Mouse (Mus musculus) ZHBTc4 (cell line): ENCODE results near the gene Slc9a5.

ENCODE experiments used
- DNase-seq: peaks from one replicate; pipeline ENCODE4 v3.0.0-alpha.2; 2011; ENCODE audit warnings: low read depth, low spot score

The Slc9a5 gene

GRCm38 (mm10) chr8:105353583-105354135 lies 5.0 kb downstream of the Slc9a5 start:
- no peak for DNase-seq

- DNase-seq, result no peak
Observed at GRCm38 (mm10) chr8:105354549-105354948, 5.9 kb downstream of the Slc9a5 start.

GRCm38 (mm10) chr8:105355179-105356024 lies 6.8 kb downstream of the Slc9a5 start:
- DNase-seq, result peak; percentile 53

- no peak for DNase-seq
Observed at GRCm38 (mm10) chr8:105356681-105357080, 8.0 kb downstream of the Slc9a5 start.

- no peak for DNase-seq
Observed at GRCm38 (mm10) chr8:105359208-105359607, 10.6 kb downstream of the Slc9a5 start.

- DNase-seq, result peak; percentile 55
Observed at GRCm38 (mm10) chr8:105359646-105360045, 11.0 kb downstream of the Slc9a5 start.

GRCm38 (mm10) chr8:105361751-105362702 lies 13.4 kb downstream of the Slc9a5 start:
- DNase-seq, result no peak

GRCm38 (mm10) chr8:105367107-105367506 lies 18.5 kb downstream of the Slc9a5 start:
- peak; percentile 67 for DNase-seq

DNA sequence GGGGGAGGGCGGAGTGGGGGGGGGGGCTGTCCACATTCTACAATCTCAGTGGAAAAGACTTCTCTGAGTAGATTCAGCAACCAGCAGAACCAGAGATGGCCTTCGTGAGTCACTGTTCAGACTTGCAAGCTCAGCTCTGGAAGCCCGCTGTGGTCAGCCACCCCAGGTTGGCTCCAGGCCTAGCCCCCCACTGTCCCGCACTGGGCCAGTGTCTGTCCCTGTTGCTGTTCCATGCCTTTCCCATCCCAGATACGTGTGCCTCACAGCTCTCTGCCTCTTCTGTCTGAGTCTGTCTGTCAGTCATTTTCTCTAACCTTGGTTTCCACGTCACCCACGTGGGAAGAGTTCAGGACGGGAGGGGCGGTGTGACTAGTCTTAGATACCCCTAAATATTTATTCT lies 23.8 kb downstream of the Slc9a5 start:
- no peak for DNase-seq

DNA sequence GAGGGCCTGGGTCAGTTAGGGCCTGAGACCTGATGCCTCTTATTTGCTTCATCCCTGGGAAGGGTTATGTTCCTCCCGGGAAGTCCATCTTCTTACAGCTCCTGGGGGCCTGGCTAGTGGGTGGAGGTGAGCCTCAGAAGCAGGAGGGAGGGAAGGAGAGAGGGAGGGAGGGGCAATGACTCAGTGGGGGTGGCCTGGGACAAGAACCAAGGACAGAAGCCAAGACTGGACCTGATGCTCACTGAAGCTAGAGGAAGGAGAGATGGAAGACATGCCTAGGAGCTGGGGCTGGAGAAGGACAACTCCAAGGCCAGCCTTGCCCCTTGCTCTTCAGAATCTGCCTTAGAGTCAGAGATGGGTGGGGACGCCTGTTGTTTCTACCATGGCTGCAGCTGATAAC lies 24.4 kb downstream of the Slc9a5 start, which contains the start of gene Plekhg4:
Gene Plekhg4 (plus strand): TSS at position 243 of the 400 bp plus-strand sequence.
- no peak for DNase-seq

DNA sequence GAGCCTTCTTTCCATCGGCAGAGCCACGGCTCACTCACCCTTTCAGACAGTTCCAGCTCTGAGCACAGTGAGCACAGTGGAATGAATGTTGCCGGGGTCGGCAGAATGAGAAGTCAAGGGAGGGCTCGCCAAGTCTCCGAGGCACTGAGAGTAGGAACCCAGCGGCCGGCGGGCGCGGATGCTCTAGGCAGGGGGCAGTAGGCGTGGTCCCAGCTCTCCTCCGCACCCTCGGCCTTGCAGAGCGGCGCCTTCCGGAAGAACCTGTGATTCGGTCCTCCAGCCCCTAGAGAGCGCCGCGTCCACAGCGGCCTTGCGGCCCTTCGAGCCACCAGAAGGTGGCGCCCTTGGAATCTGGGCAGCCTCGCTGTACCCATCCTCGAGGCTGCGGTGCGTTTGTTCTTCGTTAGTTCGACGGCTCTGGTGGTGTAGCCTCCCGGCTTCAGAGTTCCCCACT lies 25.9 kb downstream of the Slc9a5 start:
- peak; percentile 96 for DNase-seq

DNA sequence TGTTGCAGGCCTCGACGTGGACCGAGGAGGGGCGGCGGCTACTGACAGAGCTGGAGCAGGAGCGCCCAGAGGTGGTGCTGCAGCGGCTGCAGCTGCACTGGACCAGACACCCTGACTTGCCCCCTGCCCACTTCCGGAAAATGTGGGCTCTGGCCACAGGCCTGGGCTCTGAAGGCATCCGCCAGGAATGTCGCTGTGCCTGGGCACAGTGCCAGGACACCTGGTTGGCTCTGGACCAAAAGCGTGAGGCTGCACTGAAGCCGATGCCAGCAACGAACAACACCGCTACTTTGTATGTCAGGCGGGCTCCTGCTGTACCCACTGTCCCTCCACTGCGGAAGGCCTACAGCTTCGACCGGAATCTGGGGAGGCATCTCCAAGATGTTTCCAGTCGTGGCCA lies 30.0 kb downstream of the Slc9a5 start:
- DNase-seq, result no peak

- no peak for DNase-seq
Observed at GRCm38 (mm10) chr8:105380308-105380707, 31.7 kb downstream of the Slc9a5 start.

DNA sequence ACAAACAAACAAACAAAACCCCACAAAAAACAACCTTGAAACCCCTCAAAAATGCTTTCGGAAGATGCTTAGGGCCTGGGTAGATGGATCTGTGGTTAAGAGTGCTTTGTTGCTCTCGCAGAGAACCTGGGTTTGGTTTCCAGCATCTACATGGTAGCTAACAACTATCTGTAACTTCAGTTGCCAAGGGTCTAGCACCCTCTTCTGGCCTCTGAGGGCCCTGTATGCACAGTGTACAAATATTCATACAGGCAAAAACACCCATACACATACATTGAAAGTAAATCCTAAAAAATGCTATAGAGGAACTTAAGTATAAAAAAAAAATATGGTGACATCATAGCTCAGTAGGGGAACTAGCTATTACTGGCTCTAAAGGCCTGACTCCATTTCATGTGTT lies 35.4 kb downstream of the Slc9a5 start:
- no peak for DNase-seq

GRCm38 (mm10) chr8:105387151-105387550 lies 38.5 kb downstream of the Slc9a5 start:
- no peak for DNase-seq

- no peak for DNase-seq
Observed at GRCm38 (mm10) chr8:105389096-105389495, 40.5 kb downstream of the Slc9a5 start.

- no peak for DNase-seq
Observed at GRCm38 (mm10) chr8:105393089-105393787, 44.6 kb downstream of the Slc9a5 start.

DNA sequence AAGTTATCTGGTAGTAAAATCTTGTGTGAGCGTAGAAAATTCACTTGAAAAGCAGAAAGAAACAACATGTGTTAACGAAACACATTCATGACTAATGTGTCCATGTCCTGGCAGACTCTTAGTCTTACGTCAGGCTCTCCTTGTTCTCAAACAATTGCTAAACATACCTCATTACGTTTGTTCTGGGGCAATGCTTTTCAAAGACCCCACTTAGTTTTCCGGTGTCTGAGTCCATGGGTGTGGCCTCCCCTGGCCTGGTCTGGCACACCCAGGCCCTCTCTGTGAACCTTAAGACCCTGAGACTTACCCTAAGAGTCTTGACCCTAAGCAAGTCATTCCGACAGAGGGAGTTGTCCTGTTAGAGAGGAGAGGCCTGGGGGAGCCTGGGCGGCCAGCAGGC lies 45.3 kb downstream of the Slc9a5 start:
- peak; percentile 49 for DNase-seq

GRCm38 (mm10) chr8:105397747-105398146 lies 49.1 kb downstream of the Slc9a5 start:
- peak; percentile 78 for DNase-seq

GRCm38 (mm10) chr8:105400016-105400415 lies 51.4 kb downstream of the Slc9a5 start:
- DNase-seq, result no peak

DNA sequence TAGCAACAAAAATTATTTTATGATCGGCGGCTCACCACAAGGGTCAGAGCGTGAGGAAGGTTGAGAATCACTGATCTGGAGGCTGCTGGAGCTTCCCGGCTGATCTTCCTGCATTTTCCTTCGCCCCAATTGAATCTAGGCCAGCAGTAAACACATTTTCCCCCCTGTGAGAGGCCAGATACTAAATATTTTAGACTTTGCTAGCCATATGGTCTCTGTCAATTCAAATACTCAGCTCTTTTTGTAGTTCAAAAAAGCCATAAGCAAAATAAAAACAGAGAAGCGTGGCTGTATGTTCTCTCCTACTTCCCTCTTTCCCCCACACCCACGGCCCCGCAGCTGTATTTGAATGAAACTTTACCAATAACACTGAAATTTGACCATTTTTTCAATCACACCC lies 54.8 kb downstream of the Slc9a5 start:
- no peak for DNase-seq
